Mouse (Mus musculus) ES-Bruce4 (cell line): ENCODE measurements around the gene Abca16.

ENCODE experiments used
- CTCF ChIP-seq: IDR thresholded peaks from one replicate; pipeline ENCODE4 v1.8.1; 2011; ENCODE audit warnings: low read depth, low read length
- EP300 ChIP-seq: IDR thresholded peaks from 2 replicates; pipeline ENCODE4 v1.6.1; 2011; ENCODE audit warnings: low read depth, low read length; ENCODE audit not compliant: insufficient read depth

GRCm38 (mm10) chr7:120534805-120535204, 125.4 kb downstream of the Abca16 start:
- TF ChIP-seq CTCF = no peak
- TF ChIP-seq EP300 = no peak
